Comparison of ENCODE assay signal across 10 mouse cellular contexts in the genomic region with DNA sequence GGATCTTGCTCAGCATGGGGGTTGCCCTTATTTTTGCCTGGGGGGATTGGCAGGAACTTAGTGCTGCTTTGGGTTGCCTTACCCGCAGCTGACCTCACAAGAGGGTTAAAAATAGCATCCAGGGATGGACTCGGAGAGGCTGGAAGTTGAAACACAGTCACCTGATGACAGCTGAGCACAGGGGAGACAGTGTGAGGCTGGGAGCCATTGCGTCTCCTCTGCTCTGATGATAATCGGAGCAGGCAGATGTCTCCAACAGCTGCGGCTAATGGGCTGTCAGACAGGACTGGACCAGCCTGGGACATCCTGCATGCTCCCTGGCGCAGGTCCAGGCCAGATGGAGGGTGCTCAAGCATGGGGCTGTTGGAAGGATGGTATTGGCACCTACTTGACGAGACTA.
A peak's percentile ranks its signal among the peaks of the same experiment; 100 is the strongest.
DNase-seq lines count a peak whose midpoint lies in the region; ATAC-seq and TF ChIP-seq lines count a peak whose summit lies in the region.
"Had no signal": no experiment of that assay in that cellular context is flagged by ENCODE, and none has a peak within 500 bp of the region (broad histone marks: within the 10 kb centered on the region; RNA-seq: fewer than 3 reads in every experiment).

No protein-coding gene starts in this region.

- no peaks in the 10 kb centered on the region for H3K4me1 ChIP-seq in forebrain, embryonic 14.5 days (ENCODE audit: control insufficient read depth, insufficient read depth, low read length)
- H3K4me1 ChIP-seq in forebrain, embryonic 15.5 days, result no peaks in the 10 kb centered on the region
- H3K4me1 ChIP-seq in G1E (ENCODE audit: insufficient read depth, low read depth, low read length), result no peaks in the 10 kb centered on the region
- peaks cover 26% of the 10 kb centered on the region for H3K4me1 ChIP-seq in heart, embryonic 11.5 days (ENCODE audit: control insufficient read depth, insufficient read depth, low read length)

- H3K27ac ChIP-seq in forebrain, embryonic 14.5 days (ENCODE audit: low read depth, low read length), result no peak overlapping the region
- H3K27ac ChIP-seq in forebrain, embryonic 15.5 days (replicated peaks), result no peak overlapping the region
- peak overlapping the region; percentile 82 for H3K27ac ChIP-seq in heart, embryonic 11.5 days (ENCODE audit: low read depth, low read length)

- H3K9me3 ChIP-seq in forebrain, embryonic 14.5 days (replicated peaks; ENCODE audit: control insufficient read depth, low read length), result no peaks in the 10 kb centered on the region
- no peaks in the 10 kb centered on the region for H3K9me3 ChIP-seq in forebrain, embryonic 15.5 days
- no peaks in the 10 kb centered on the region for H3K9me3 ChIP-seq in G1E (replicated peaks)
- H3K9me3 ChIP-seq in heart, embryonic 11.5 days (replicated peaks; ENCODE audit: control insufficient read depth, low read length), result no peaks in the 10 kb centered on the region
- H3K9me3 ChIP-seq: megakaryocyte, embryonic 14.5 days had no signal

- H3K4me2 ChIP-seq in forebrain, embryonic 14.5 days (ENCODE audit: low read length), result no peak overlapping the region
- H3K4me2 ChIP-seq in forebrain, embryonic 15.5 days (replicated peaks), result no peak overlapping the region
- no peak overlapping the region; the same call in 1 of the 2 replicates for H3K4me2 ChIP-seq in heart, embryonic 11.5 days

- 66% methylated on average over 7 of the region's 7 CpGs for WGBS in forebrain, embryonic 14.5 days
- WGBS in forebrain, embryonic 15.5 days, result 72% methylated on average over 7 of the region's 7 CpGs
- 19% methylated on average over 7 of the region's 7 CpGs for WGBS in heart, embryonic 11.5 days (ENCODE audit: insufficient replicate concordance)

- ATAC-seq in forebrain, embryonic 14.5 days, result no peak
- no peak for ATAC-seq in forebrain, embryonic 15.5 days (replicated peaks)
- ATAC-seq in G1E (ENCODE audit: extremely low read depth, insufficient number of reproducible peaks, low FRiP score, poor library complexity, severe bottlenecking), result no peak
- ATAC-seq in heart, embryonic 11.5 days (replicated peaks; ENCODE audit: insufficient number of reproducible peaks, low FRiP score, low TSS enrichment), result peak; percentile 82

- H3K4me3 ChIP-seq in forebrain, embryonic 14.5 days (ENCODE audit: low read depth, low read length), result no peak overlapping the region
- no peak overlapping the region for H3K4me3 ChIP-seq in forebrain, embryonic 15.5 days
- peak overlapping the region; percentile 21; the same call in 1 of the 2 replicates for H3K4me3 ChIP-seq in G1E (ENCODE audit: low read depth, low read length)
- no peak overlapping the region for H3K4me3 ChIP-seq in heart, embryonic 11.5 days (ENCODE audit: low read depth, low read length)
- H3K4me3 ChIP-seq: megakaryocyte, embryonic 14.5 days had no signal

- no peaks in the 10 kb centered on the region for H3K27me3 ChIP-seq in forebrain, embryonic 14.5 days (replicated peaks; ENCODE audit: control insufficient read depth, insufficient read depth, low read length)
- no peaks in the 10 kb centered on the region for H3K27me3 ChIP-seq in forebrain, embryonic 15.5 days
- no peaks in the 10 kb centered on the region for H3K27me3 ChIP-seq in G1E (ENCODE audit: insufficient read depth, low read length)
- H3K27me3 ChIP-seq in heart, embryonic 11.5 days (ENCODE audit: control insufficient read depth, insufficient read depth, low read length), result no peaks in the 10 kb centered on the region

- H3K36me3 ChIP-seq in forebrain, embryonic 14.5 days (ENCODE audit: control insufficient read depth, insufficient read depth, low read length), result no peaks in the 10 kb centered on the region
- no peaks in the 10 kb centered on the region for H3K36me3 ChIP-seq in forebrain, embryonic 15.5 days
- no peaks in the 10 kb centered on the region for H3K36me3 ChIP-seq in G1E (replicated peaks)
- no peaks in the 10 kb centered on the region for H3K36me3 ChIP-seq in heart, embryonic 11.5 days (ENCODE audit: control insufficient read depth, insufficient read depth, low read length)

- no peak for TF ChIP-seq CTCF in G1E (IDR thresholded peaks at IDR 0.05; ENCODE audit: low read depth, low read length)

- peak; percentile 37 for DNase-seq in forebrain, embryonic 14.5 days (ENCODE audit: low spot score)
- no peak for DNase-seq in G1E (ENCODE audit: low spot score)
- DNase-seq in kidney, postnatal 36 days, result peak; percentile 14 to 66
- no peak for DNase-seq in right cerebral cortex, postnatal 10 days (ENCODE audit: low spot score in 2 of 2)
- DNase-seq in layer of hippocampus, postnatal 25 days (ENCODE audit: extremely low spot score in 1 of 2, low spot score in 1 of 2), result no peak
- no peak for DNase-seq in ovary, adult 18-20 months (ENCODE audit: low spot score)
- DNase-seq: thymus, adult 18-20 months had no signal

- H3K9ac ChIP-seq in forebrain, embryonic 14.5 days (ENCODE audit: low read length), result no peak overlapping the region
- no peak overlapping the region for H3K9ac ChIP-seq in forebrain, embryonic 15.5 days (replicated peaks)
- H3K9ac ChIP-seq in heart, embryonic 11.5 days (ENCODE audit: low read depth, low read length), result no peak overlapping the region

Comparison
In these comparisons a context has a peak if more than half of its experiments do, and no peak if none do; other contexts are left out.
1. DNase-seq: peak in forebrain, embryonic 14.5 days (single experiment) and kidney, postnatal 36 days (2 of 2); none in G1E (single experiment), right cerebral cortex, postnatal 10 days (0 of 2), layer of hippocampus, postnatal 25 days (0 of 2) and ovary, adult 18-20 months (single experiment).